Mouse (Mus musculus) adrenal gland, postnatal 4 days (tissue): ENCODE measurements around the gene Gm37240. TPM values are rescaled to one million over a fixed set of nuclear protein-coding genes. Genes with fewer than 3 reads are reported as not detected.

Source experiments
- DNase-seq, 2 experiments: peaks; one replicate each; pipeline ENCODE4 v3.0.0; 2021 to 2022; ENCODE audit warnings: low spot score in 2 of 2, mixed read lengths in 2 of 2
- total RNA-seq, 2 experiments: library from RNA; stranded (reverse); gene quantifications; 2 replicates each; pipeline ENCODE4 v1.2.3; 2021

The Gm37240 gene
- total RNA-seq, 2 experiments from 2014 or later, result 8.0 to 8.3 TPM

- DNase-seq, result no peak
These were observed 1374.4 kb downstream of the Gm37240 start for GRCm38 (mm10) chr3:84512774-84513515.

- no peak for DNase-seq
These were observed 1382.1 kb downstream of the Gm37240 start for GRCm38 (mm10) chr3:84505193-84505592.

GRCm38 (mm10) chr3:84504291-84504690 is 1383.0 kb downstream of the Gm37240 start:
- DNase-seq, result no peak

- DNase-seq, result no peak
These were observed 1385.2 kb downstream of the Gm37240 start for GRCm38 (mm10) chr3:84502101-84502500.

- DNase-seq, result no peak
These were observed 1386.8 kb downstream of the Gm37240 start for GRCm38 (mm10) chr3:84500491-84500890.

GRCm38 (mm10) chr3:84497718-84498117 is 1389.6 kb downstream of the Gm37240 start:
- no peak for DNase-seq

- no peak for DNase-seq
These were observed 1394.7 kb downstream of the Gm37240 start for GRCm38 (mm10) chr3:84492657-84493056.

GRCm38 (mm10) chr3:84492148-84492547 is 1395.2 kb downstream of the Gm37240 start:
- no peak for DNase-seq

- DNase-seq, result no peak
These were observed 1398.6 kb downstream of the Gm37240 start for GRCm38 (mm10) chr3:84488716-84489115.

GRCm38 (mm10) chr3:84484891-84485290 is 1402.4 kb downstream of the Gm37240 start:
- DNase-seq, result no peak

GRCm38 (mm10) chr3:84484333-84484732 is 1403.0 kb downstream of the Gm37240 start:
- no peak for DNase-seq

GRCm38 (mm10) chr3:84482121-84482520 is 1405.2 kb downstream of the Gm37240 start:
- DNase-seq, result no peak

GRCm38 (mm10) chr3:84481104-84481503 is 1406.2 kb downstream of the Gm37240 start:
- DNase-seq, result no peak

- peak in 1 of 2 experiments; percentile 25 for DNase-seq
These were observed 1407.1 kb downstream of the Gm37240 start, which contains the start of gene Fhdc1 for GRCm38 (mm10) chr3:84480006-84480897. Gene Fhdc1, minus strand, starts transcription at chr3:84480429.

- peak in 1 of 2 experiments; percentile 51 for DNase-seq
These were observed 1407.9 kb downstream of the Gm37240 start for GRCm38 (mm10) chr3:84479293-84480005.

- no peak for DNase-seq
These were observed 1408.4 kb downstream of the Gm37240 start for GRCm38 (mm10) chr3:84478896-84479292.

GRCm38 (mm10) chr3:84478195-84478594 is 1409.1 kb downstream of the Gm37240 start:
- DNase-seq, result no peak

GRCm38 (mm10) chr3:84477498-84477897 is 1409.8 kb downstream of the Gm37240 start:
- no peak for DNase-seq

- DNase-seq, result no peak
These were observed 1412.1 kb downstream of the Gm37240 start for GRCm38 (mm10) chr3:84474981-84475775.

GRCm38 (mm10) chr3:84474398-84474797 is 1412.9 kb downstream of the Gm37240 start:
- DNase-seq, result no peak

- no peak for DNase-seq
These were observed 1414.4 kb downstream of the Gm37240 start for GRCm38 (mm10) chr3:84472955-84473354.
